Mouse (Mus musculus) lung, postnatal 0 days (tissue): ENCODE measurements at regions not wholly inside any gene's neighbourhood (a gene's known extent, or its start where the extent isn't known, plus 50 kb on each side); places are given as distances from the start of the nearest gene placed in this dataset.

Experiments used
- CTCF ChIP-seq: IDR thresholded peaks from 2 replicates; pipeline ENCODE4 v1.5.1; 2016; ENCODE audit warnings: antibody characterized with exemption, mild to moderate bottlenecking
- EP300 ChIP-seq: IDR thresholded peaks from 2 replicates; pipeline ENCODE4 v1.6.1; 2016; ENCODE audit warnings: antibody characterized with exemption, mild to moderate bottlenecking, control low read depth

DNA sequence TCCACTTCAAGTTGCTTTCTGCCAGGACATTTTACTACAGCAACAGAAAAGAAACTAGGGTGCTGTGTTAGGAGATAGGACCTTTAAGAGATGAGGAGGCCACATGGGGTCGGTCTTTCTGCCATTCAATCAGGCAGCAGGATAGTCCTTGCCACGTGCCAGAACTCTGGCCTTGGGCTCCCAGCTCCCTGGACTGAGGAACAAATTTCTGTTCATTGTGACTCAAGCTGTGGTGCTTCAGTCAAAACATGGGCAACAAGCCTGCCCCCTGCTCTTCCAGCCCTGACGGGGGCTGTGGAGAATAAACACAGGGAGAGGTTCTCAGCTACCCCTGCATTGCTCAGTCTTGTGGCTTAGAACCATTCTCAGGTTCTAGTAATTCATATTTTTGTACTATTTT is 84.7 kb upstream of the A430005L14Rik start:
- TF ChIP-seq CTCF, result no peak
- no peak for TF ChIP-seq EP300
